Mouse (Mus musculus): ENCODE results near the gene Ybx2. TPM values are rescaled to one million over a fixed set of nuclear protein-coding genes. Genes with fewer than 3 reads are reported as not detected.
A peak's percentile ranks its signal among the peaks of the same experiment; 100 is the strongest.

The Ybx2 gene
- total RNA-seq, 2 experiments from 2014 or later, result 2.1 TPM; not detected in 1

DNA sequence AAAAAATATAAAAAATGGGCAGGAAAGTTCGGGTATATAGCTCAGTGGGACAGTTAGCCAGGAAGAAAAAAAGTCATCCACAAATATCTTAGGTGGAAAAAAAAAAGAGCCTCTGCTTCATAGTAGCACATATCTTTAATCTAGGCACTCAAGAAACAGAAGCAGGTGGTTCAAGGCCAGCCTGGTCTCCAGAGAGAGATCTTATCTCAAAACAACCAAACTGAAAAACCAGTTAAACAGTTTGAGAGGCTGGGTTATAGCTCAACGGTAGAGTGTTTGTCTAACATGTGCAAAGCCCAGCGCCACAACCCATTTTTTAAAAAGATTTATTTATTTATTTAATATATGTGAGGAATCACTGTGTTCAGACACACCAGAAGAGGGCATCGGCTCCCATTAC, 2.5 kb upstream of the Ybx2 start:
- no peak for ATAC-seq (replicated peaks; ENCODE audit: poor library complexity, severe bottlenecking)

DNA sequence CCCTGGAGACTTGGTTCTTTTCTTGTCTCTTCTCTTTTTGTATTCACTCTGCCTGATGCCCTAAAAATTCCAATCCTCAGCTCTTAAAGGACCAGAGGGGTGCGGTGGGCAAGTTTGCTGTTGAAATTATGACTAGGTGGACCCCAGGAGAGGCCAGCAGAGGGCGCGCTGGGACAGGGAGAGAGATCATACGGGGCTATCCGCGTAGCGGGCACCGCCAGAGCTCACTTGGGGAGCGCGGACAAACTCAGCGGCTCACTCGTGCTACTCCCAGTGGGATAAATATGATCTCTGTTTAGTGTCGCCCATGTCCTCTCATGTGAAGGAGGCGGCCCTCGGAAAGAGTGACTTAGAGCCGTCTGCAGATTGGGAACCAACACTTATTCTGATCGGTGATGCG, 1.4 kb upstream of the Ybx2 start:
- peak; percentile 57 for ATAC-seq (replicated peaks; ENCODE audit: poor library complexity, severe bottlenecking)

DNA sequence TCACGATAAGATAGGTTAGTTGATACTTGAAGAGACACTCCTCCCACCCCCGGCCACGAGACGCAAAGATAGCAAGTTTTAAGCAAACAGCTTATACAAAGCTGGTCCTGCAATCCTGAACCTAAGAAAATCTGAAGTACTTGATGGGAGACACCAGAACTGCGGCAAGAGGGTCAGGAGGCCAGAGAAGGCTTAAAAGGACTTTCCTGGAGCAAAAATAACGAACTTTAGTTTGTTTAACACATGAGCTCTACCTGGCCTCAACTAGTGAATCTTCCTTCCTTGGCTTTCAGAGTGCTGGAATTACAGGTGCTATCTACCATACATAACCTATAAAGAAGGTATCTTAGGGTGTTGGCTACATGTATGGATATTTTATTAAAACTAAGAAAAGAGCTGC, 915 bp upstream of the Ybx2 start:
- ATAC-seq (replicated peaks; ENCODE audit: poor library complexity, severe bottlenecking), result no peak

DNA sequence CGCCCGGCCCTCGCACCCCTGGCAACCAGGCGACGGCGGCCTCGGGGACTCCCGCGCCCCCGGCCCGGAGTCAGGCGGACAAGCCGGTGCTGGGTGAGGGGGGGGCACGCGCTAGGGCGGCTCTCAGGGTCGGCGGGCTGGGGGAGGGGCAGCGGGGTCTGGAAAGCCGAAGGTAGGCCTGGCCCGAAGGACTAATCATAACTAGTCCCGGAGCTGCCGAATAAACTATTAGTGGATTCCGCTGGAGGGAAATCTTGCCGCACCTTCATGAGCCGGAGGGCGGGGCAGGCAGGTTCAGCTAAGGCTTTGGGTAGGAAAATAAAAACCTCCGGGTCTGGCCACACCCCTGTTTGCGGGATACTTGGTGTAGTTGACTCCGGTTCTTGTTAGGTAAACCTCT, 560 bp downstream of the Ybx2 start:
- no peak for ATAC-seq (replicated peaks; ENCODE audit: poor library complexity, severe bottlenecking)

DNA sequence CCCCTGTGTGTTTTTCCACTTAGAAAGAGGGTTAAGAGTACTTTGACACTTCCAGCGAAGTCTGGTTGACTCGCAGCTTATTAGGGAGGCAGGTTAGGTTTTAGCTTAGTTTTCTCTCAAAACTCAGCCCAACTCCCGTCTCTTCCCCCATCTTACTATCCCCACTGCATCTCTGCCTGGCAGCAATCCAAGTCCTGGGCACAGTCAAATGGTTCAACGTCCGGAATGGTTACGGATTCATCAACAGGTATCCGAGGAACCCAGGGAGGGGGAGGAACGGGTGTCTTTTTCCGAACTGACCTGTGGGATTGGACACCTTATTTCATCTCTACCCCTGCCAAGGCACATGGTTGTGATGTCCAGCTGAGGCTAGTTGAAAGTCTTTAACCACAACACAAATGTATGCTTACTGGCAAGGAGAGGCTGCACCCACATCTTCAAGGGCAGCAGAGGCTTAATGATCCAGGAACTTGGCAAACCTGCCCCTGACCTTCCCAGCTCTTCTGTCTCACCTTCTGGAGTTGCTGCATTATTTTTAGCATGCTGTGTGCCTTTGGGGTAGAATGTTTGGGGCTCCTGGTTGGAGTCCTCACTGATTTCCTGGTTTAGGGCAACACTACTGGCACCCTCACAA, 1.2 kb downstream of the Ybx2 start:
- ATAC-seq (replicated peaks; ENCODE audit: poor library complexity, severe bottlenecking), result no peak

DNA sequence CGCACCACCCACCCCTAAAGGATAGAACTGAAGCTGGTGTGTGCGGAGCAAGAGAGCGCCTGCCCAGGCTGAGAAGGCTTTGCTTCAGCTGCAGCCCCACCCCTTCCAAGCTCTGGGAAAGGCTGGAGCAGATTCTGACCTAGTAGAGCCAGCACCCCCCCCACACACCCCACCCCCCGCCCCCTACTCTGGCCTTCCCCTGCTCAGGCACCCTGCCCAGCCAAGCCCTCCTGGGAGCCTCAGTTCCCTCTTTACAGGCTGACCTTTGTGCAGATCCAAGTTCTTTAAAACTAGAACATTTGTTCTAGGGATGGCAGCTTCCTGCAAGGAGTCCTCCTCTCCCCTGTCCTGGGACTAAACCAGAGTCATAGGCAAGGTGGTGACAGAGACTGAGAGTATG, 1.8 kb downstream of the Ybx2 start:
- ATAC-seq (replicated peaks; ENCODE audit: poor library complexity, severe bottlenecking), result no peak

DNA sequence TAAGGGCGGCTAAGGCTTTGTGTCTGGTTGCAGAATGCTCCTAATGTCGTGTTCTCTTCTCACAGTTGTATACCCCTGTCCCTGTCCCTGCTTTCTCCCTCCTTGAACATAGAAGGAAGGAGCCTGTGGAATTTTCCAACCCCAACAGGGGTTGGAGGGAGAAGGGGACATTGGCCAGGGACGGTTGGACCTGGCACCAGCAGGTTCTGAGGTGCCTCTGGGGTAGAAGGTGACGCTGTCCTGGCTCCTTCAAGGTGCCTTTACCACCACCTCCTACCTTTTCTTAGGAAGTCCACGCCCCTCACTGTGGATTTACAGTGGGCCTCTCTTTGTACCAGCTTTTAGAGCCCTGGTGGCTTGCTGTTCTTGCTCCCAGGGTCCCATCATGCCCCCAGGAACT, 2.2 kb downstream of the Ybx2 start:
- no peak for ATAC-seq (replicated peaks; ENCODE audit: poor library complexity, severe bottlenecking)

DNA sequence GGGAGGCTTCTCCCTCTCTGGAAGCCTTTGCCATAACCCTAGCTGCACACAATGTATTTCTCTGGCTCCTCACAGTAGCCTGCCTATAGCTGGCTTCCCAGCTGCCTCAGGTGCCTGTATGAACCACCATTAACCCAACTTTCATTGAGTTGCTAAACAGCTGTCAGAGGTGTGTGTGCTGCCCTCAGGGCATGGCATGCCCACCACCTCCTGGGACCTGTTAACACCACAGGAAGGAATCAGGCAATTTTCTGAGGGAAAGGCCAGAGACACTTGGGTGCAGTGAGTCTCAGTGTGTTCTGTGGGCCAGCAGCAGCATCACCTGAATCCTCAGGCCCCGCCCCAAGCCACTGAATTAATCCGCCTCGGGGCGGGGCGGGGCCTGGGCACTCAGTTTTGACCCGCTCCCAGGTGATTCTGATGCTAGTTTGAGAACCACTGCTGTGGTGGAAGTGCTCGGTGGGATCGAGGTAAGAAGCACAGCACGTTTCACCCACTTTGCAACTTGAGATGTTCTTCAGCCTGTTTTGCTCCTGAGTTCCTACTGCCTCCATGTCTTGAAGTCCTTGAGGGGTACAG, 2.9 kb downstream of the Ybx2 start:
- ATAC-seq (replicated peaks; ENCODE audit: poor library complexity, severe bottlenecking), result no peak

DNA sequence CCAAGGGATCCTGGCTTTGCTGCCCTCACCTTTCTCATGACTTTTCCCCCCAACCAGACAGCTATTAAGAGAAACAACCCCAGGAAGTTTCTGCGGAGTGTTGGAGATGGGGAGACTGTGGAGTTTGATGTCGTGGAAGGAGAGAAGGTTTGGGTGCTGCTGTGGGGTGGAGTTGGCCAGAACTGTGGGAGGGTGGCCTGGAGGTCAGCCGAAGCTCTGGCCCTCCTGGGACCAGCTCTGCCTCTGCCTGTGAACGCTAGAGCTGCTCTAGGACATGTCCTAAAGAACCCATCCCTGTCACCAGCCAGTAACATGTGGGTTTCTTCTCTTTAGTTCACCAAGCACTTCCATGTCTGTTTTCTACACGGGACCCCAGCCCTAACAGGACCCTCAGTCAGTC, 3.6 kb downstream of the Ybx2 start:
- no peak for ATAC-seq (replicated peaks; ENCODE audit: poor library complexity, severe bottlenecking)

DNA sequence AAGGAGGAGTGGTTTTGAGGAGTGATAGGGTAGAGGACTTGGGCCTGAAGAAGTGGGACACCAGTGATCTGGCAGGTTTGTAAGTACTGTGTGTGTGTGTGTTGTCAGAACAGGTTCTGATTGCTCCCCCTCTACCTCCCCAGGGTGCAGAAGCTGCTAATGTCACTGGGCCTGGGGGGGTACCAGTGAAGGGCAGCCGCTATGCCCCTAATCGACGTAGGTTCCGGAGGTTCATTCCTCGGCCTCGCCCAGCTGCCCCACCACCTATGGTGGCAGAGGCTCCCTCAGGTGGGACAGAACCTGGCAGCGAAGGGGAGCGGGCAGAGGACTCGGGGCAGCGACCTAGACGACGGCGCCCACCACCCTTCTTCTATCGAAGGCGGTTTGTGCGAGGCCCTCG, 4.1 kb downstream of the Ybx2 start:
- ATAC-seq (replicated peaks; ENCODE audit: poor library complexity, severe bottlenecking), result no peak

DNA sequence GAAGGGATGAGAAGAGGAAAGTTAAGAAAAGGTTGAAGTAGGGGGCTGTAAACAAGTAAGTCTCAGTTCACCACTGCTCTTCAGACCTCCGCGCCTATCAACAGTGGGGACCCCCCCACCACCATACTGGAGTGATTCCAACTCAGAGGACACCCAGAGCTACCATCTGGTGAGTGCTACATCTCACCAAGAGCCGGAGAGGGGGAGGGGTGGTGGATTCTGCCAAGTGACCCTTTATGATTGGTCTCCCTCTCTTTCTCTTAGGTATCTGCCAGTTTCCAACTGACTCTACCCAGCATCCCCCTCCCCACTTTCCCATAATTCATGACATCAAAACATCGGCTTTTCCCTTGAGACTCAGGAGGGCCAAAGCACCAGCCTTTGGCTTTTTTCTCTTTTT, 5.4 kb downstream of the Ybx2 start:
- ATAC-seq (replicated peaks; ENCODE audit: poor library complexity, severe bottlenecking), result no peak

DNA sequence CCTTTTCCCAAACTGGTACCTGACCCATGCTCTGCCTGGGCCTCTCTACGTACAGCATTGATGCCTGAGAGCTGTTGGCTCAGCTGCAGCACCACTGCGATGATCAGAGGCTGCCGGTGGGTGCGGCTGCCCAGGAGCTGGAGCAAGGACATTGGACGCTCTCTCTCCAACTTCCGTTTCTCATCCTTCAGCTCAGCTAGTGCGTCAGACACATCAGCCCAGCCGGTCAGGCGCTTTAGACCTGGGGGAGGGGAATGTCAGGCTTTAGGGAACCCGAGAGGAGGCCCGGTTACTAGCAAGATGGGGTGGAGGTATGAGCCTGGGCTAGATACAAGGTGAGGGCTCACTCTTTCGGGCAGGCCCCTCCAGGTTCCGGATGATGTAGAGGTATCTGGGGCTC, 9.6 kb downstream of the Ybx2 start:
- no peak for ATAC-seq (replicated peaks; ENCODE audit: poor library complexity, severe bottlenecking)

DNA sequence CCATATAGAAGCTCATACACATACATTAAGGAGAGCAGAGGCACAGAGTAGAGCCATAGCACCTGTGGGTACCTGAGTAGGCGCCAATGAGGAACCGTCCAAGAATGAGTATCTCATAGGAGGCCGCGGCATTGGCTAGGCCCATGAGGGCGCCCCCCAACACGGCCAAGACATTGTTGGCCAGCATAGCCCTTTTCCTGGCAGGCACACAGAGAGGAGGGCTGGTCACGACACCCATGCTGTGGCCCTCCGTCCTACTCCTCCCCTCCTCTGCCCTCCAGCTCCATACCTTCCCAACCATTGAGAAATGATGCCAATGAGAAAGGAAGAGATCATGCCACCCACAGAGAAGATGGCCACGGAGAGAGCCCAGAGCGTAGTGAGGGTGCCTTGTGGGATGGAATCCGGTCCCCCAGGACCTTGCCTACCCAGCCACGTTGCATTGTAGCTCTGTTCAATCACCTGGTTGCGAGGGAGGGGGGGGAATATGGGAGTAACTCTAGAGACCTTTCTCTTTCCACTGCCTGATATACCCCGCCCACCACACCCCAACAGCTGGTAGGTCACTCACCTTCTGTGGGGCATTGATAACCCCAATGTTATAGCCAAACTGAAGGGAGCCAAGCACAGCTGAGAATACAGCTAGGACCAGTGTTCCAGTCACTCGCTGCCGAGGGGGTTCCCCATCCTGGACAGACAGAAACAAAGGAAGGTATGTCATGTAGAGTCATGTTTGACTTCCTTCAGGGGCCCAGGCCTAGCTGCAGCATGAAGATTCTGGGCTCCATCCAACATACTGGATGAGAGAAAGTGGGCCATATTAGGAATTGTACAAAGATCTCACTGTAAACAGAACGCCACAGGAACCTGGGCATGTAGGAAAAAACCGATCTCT, 10.6 kb downstream of the Ybx2 start:
- ATAC-seq (replicated peaks; ENCODE audit: poor library complexity, severe bottlenecking), result no peak

DNA sequence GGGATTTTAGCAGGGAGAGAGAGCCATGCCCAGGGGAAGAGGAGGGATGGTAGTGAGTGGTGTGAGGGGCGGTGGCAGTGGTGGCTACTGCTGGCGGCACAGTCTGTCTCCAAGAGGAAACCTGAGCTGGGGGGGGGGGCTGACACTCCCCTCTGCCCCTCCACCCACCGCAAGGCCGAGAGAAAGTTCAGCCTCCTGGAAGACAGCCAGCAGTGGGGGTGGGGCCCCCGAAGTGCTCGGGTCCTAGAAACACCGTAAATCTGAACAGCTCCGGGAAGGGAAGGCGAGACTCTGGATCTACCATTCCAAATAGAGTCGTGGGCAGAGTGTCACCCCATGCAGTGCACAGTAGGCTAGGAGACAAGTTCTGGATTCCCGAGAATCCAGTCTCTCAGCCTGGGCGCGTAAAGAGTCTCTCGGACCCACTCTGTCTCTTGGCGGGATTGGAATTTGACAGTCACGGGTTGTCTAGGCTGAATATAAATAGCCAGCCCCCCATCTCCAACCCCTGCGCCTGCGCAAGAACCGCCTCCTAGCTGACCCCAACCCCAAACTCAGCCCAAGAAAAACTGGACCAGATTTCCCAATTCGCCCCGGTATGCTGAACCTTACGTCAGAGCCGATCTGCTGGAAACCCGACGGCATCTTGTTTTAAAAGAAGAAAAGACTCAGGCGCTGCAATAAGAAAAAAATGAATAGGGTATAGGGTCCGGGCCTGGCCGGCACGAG, 11.9 kb downstream of the Ybx2 start:
- no peak for ATAC-seq (replicated peaks; ENCODE audit: poor library complexity, severe bottlenecking)

DNA sequence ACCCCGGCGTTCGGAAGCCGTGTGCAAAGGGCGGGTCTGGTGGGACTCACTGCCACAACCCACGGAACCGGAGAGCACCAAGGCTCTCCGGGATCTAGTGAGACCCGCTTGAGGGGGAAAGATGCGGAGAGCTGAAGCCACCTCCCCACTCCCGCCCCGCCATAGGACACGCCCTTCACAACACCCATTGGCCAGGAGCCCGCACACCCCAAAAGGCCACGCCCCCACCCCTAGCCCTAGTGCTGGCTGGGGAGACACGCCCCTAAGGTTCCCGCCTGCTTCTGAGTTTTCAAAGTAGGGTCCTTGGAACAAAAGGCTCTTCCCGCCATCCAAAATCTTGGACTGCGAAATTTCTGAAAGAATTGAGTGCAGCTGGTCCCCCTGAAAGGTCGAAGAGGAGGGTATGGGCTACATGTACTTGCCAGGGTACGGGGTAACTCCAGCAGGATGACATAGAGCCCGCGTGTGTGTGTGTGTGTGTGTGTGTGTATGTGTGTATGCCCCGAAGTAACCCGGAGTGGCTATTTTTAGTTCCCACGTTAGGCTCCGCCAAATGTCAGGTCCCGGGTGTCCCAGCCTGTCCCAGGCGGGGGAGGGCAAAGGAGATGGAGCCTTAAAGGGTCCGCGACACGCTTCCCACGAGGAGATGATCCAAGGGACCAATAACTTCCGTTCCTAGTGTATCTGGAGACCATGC, 12.6 kb downstream of the Ybx2 start, which contains the start of gene Slc2a4:
Gene Slc2a4, minus strand, starts transcription at position 123 of the 697 bp plus-strand sequence.
- ATAC-seq (replicated peaks; ENCODE audit: poor library complexity, severe bottlenecking), result peak; percentile 92

DNA sequence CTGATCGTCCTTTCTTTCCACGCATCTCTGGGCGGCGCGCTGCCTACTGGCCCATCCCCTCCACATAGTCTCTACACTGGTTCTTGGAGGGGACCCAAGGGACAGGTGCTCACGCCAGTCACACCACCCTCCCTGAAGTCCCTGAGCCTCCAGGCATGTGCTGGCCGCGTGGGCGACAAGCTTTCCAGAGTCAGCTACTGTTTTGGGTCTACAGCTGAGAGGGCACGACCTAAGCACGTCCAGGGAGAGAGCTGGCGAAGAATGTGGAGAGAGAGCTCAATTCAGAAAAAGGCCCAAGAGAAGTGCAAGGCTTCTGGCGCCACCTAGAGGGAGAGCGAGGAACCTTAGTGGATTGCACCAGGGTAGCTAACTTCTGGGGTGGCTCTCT, 13.2 kb downstream of the Ybx2 start:
- peak; percentile 74 for ATAC-seq (replicated peaks; ENCODE audit: poor library complexity, severe bottlenecking)

DNA sequence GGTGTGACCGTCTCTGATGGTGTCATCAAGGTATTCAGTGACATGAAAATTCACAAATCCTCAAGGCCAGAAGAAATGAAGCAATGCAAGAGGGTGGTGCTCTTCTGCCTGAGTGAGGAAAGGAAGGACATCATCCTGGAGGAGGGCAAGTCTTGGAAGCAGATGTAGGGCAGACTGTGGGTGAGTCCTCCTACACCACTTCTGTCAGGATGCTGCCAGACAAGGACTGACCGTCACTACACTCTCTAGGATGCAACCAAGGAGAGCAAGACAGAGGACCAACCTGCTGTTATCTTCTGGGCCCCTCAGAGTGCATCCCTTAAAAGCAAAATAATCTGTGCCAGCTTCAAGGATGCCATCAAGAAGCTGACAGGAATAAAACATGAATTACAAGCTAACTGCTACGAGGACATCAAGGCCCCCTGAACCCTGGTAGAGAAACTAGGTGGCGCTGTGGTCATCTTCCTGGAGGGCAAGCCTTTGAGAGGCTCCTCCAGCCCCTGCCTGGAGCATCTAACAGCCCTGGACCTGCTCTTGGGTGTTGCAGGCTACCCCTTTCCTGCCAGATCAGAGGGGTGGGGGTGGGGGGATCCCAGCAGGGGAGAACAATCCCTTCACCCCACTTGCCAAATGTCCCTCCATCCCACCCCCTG, 15.3 kb downstream of the Ybx2 start:
- ATAC-seq (replicated peaks; ENCODE audit: poor library complexity, severe bottlenecking), result no peak

DNA sequence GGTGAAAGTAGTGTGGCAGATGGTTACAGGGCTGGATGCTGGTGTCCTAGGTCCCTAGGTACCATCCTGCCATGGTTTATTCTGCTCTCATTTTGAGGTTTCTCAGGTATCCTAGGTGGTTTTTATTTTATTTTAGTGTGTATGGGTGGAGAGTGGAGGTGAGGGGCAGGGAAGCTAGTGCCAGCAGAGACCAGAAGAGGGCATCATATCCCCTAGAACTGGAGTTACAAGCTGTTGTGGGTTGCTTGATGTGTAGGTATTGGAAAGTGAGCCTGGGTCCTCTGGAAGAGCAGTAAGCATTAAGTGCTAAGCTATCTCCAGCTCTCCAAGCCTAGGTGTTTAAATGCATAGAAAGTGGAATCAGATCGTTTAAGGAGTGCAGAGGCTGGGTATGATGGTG, 16.7 kb downstream of the Ybx2 start:
- ATAC-seq (replicated peaks; ENCODE audit: poor library complexity, severe bottlenecking), result no peak

DNA sequence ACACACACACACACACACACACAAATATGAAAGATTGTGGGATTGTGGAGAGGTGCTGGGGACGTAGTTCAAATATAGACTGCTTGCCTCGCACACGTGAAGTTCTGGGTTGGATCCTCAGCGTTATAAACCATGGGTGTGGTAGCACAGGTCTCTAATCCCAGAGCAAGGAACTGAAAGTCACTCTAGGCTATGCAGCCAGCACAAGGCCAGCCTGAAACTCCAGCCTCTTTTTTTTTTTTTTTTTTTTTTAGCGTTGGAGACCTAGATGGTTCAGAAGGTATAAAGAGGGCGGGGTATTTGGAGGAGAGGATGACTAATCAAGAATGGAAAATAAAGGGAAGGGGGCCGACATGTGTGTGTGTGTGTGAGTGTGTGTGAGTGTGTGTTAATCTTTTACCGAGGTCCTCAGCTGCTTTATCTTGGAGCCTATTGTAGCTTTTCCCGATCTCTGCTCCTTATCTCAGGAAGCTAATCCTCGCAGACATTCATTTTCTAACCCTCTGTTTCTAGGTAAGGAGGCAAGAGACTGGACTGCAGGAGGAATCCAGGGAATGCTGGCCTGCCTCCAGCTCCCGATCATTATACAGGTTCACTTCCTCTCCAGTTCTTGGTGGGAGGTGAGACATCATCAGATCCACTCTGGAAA, 17.8 kb downstream of the Ybx2 start:
- no peak; the same call in 1 of the 2 replicates for ATAC-seq (replicated peaks; ENCODE audit: poor library complexity, severe bottlenecking)

Data from granulocyte monocyte progenitor cell, adult 5-6 weeks (primary cell).